12 mouse cellular contexts compared by ENCODE assay signal in genomic region chr2:93048601-93049323, GRCm38 (mm10). TPM values are rescaled to one million over a fixed set of nuclear protein-coding genes. Genes with fewer than 3 reads are reported as not detected.
DNase-seq lines count a peak whose midpoint lies in the region; ATAC-seq and TF ChIP-seq lines count a peak whose summit lies in the region.
"Had no signal": no experiment of that assay in that cellular context is flagged by ENCODE, and none has a peak within 500 bp of the region (broad histone marks: within the 10 kb centered on the region; RNA-seq: fewer than 3 reads in every experiment).

No protein-coding gene starts in this region.

- peaks cover 27% of the 10 kb centered on the region for H3K4me1 ChIP-seq in kidney, embryonic 16.5 days (ENCODE audit: insufficient read depth, low read length)
- H3K4me1 ChIP-seq in hindbrain, embryonic 14.5 days (replicated peaks; ENCODE audit: control insufficient read depth, insufficient read depth, low read length), result peaks cover 18% of the 10 kb centered on the region
- peaks cover 23% of the 10 kb centered on the region for H3K4me1 ChIP-seq in thymus, adult 2 months (replicated peaks; ENCODE audit: control insufficient read depth, insufficient read depth, low read length)

- H3K27me3 ChIP-seq in kidney, embryonic 16.5 days (ENCODE audit: insufficient read depth, low read length), result no peaks in the 10 kb centered on the region
- no peaks in the 10 kb centered on the region for H3K27me3 ChIP-seq in hindbrain, embryonic 14.5 days (ENCODE audit: control insufficient read depth, insufficient read depth, low read length)
- H3K27me3 ChIP-seq in thymus, adult 2 months (ENCODE audit: control insufficient read depth, insufficient read depth, low read length), result no peaks in the 10 kb centered on the region
- H3K27me3 ChIP-seq: embryonic facial prominence, embryonic 12.5 days; heart, embryonic 13.5 days had no signal

- H3K9ac ChIP-seq in kidney, embryonic 16.5 days (replicated peaks; ENCODE audit: low read length), result no peak overlapping the region
- H3K9ac ChIP-seq in hindbrain, embryonic 14.5 days, result no peak overlapping the region
- H3K9ac ChIP-seq: embryonic facial prominence, embryonic 12.5 days; heart, embryonic 13.5 days had no signal

- H3K4me2 ChIP-seq in kidney, embryonic 16.5 days (replicated peaks; ENCODE audit: low read depth, low read length), result no peak overlapping the region
- H3K4me2 ChIP-seq in hindbrain, embryonic 14.5 days (replicated peaks), result no peak overlapping the region
- H3K4me2 ChIP-seq: embryonic facial prominence, embryonic 12.5 days; heart, embryonic 13.5 days had no signal

- ATAC-seq in kidney, embryonic 16.5 days (ENCODE audit: low FRiP score, low TSS enrichment), result no peak
- no peak for ATAC-seq in hindbrain, embryonic 14.5 days (ENCODE audit: low FRiP score)
- ATAC-seq: forebrain, embryonic 16.5 days had no signal

- no peak for TF ChIP-seq CTCF in thymus, adult 2 months (IDR thresholded peaks at IDR 0.05; ENCODE audit: borderline replicate concordance, control insufficient read depth, extremely low read depth, insufficient read depth, low read length, poor library complexity)

- DNase-seq in adrenal gland, adult (ENCODE audit: inconsistent age in 2 of 2, low spot score in 1 of 2), result peak; percentile 80 to 93
- DNase-seq in adrenal gland, adult 18-20 months (ENCODE audit: low spot score in 2 of 2), result no peak
- peak; percentile 45 to 55 for DNase-seq in kidney, postnatal 36 days
- peak; percentile 37 to 61 for DNase-seq in gastrocnemius, adult 8-10 months (ENCODE audit: low spot score in 2 of 2)
- DNase-seq in naive thymus-derived CD4-positive, alpha-beta T cell, adult 2 months (ENCODE audit: low read depth), result peak; percentile 23
- DNase-seq in hindbrain, embryonic 14.5 days (ENCODE audit: low spot score), result no peak
- DNase-seq in thymus, adult 2 months, result no peak
- DNase-seq: cerebellum, adult 8-10 months had no signal

- H3K36me3 ChIP-seq in kidney, embryonic 16.5 days (ENCODE audit: insufficient read depth, low read length), result no peaks in the 10 kb centered on the region
- no peaks in the 10 kb centered on the region for H3K36me3 ChIP-seq in hindbrain, embryonic 14.5 days (replicated peaks; ENCODE audit: control insufficient read depth, insufficient read depth)
- no peaks in the 10 kb centered on the region for H3K36me3 ChIP-seq in thymus, adult 2 months (ENCODE audit: control insufficient read depth, insufficient read depth, low read length)
- H3K36me3 ChIP-seq: embryonic facial prominence, embryonic 12.5 days; heart, embryonic 13.5 days had no signal

- no peaks in the 10 kb centered on the region for H3K9me3 ChIP-seq in kidney, embryonic 16.5 days (ENCODE audit: low read length)
- no peaks in the 10 kb centered on the region for H3K9me3 ChIP-seq in hindbrain, embryonic 14.5 days (ENCODE audit: control insufficient read depth, low read length)
- H3K9me3 ChIP-seq: embryonic facial prominence, embryonic 12.5 days; heart, embryonic 13.5 days had no signal

- no peak overlapping the region for H3K27ac ChIP-seq in kidney, embryonic 16.5 days (ENCODE audit: low read length)
- no peak overlapping the region for H3K27ac ChIP-seq in hindbrain, embryonic 14.5 days
- H3K27ac ChIP-seq in thymus, adult 2 months (ENCODE audit: control insufficient read depth, insufficient read depth, low read length), result no peak overlapping the region
- H3K27ac ChIP-seq: embryonic facial prominence, embryonic 12.5 days; heart, embryonic 13.5 days had no signal

- no peak overlapping the region for H3K4me3 ChIP-seq in kidney, embryonic 16.5 days (ENCODE audit: low read length)
- H3K4me3 ChIP-seq in hindbrain, embryonic 14.5 days (replicated peaks; ENCODE audit: low read length), result no peak overlapping the region
- H3K4me3 ChIP-seq in thymus, adult 2 months (ENCODE audit: control insufficient read depth, insufficient read depth, low read length), result no peak overlapping the region
- H3K4me3 ChIP-seq: embryonic facial prominence, embryonic 12.5 days; heart, embryonic 13.5 days had no signal

- TF ChIP-seq POLR2A in thymus, adult 2 months (IDR thresholded peaks at IDR 0.05; ENCODE audit: control insufficient read depth, extremely low read depth, insufficient read depth, low read length, poor library complexity), result no peak

- WGBS in kidney, embryonic 16.5 days, result 18% methylated on average over 6 of the region's 6 CpGs
- 52% methylated on average over 6 of the region's 6 CpGs for WGBS in hindbrain, embryonic 14.5 days
- WGBS in thymus, adult 2 months, result 40% methylated on average over 6 of the region's 6 CpGs

RNA-seq across cellular contexts. Expression of gene Prdm11, which starts 2.8 kb away (rescaled TPM):
- total RNA-seq in adrenal gland, adult 18-20 months (2021), result 10 to 100 TPM; 40.9 to 46.5 TPM
- 5.5 and 6.2 TPM in 2 replicates for polyA plus RNA-seq in kidney, embryonic 16.5 days (2015; fragmentation: Nextera tagmentation; extraction: Ambion mirVana)
- under 1 TPM; 0.27 to 0.97 (median 0.53) TPM for total RNA-seq in gastrocnemius, adult 8-10 months (2022)
- polyA plus RNA-seq in hindbrain, embryonic 14.5 days (2014; fragmentation: Nextera tagmentation; extraction: Ambion mirVana), result 1.8 and 2.5 TPM in 2 replicates
- polyA plus RNA-seq in thymus, adult 2 months (2012; rRNA removed), result 17.1 and 17.9 TPM in 2 replicates

Comparison
In these comparisons a context has a peak if more than half of its experiments do, and no peak if none do; other contexts are left out.
1. DNase-seq: peak in adrenal gland, adult (2 of 2), kidney, postnatal 36 days (2 of 2), gastrocnemius, adult 8-10 months (2 of 2) and naive thymus-derived CD4-positive, alpha-beta T cell, adult 2 months (single experiment); none in adrenal gland, adult 18-20 months (0 of 2), hindbrain, embryonic 14.5 days (single experiment) and thymus, adult 2 months (single experiment).